Mouse (Mus musculus): ENCODE data around the gene Rnf44.

The Rnf44 gene

DNA sequence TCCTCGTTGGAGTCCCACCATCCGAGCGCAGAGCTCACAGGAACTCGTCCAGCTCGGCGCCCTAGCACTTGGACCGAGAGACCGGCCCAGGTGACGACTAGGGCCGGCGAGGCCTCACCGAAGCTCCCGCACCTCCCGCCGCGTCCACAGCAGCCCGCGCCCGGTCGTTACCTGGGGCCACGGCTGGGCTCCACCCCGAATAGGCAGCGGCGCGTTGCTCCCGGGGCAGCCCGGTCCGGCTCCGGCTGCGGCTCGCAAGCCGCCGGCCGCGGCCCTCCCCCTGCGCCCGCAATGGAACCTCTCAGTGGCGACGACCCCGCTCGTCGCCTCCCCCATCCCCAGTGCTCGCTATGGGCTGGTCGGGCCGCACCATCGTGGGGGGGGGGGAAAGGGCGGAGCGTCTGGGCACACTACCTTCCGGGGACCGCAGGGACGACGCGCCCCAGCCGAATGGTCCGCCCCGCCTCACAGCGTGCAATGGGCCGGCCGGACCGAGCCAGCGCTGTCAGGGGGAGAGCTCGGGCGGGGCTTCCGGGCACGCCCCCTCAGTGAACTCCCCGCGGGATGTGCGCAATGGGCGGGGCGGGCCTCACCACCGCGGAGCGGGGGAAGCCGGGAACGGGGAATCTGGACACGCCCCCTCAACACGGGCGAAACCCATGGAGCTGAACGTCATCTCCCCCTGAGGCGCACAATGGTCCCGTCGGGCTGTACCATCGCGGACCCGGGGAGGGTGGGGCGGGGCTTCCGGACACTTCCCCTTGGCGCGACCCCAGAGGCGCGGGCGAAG is at the start of gene Rnf44:
TSS of gene Rnf44 (minus strand) at position 350 of the 790 bp plus-strand sequence.
- peak; percentile 95 for DNase-seq (ENCODE audit: extremely low spot score, low read depth, low spot score)

DNA sequence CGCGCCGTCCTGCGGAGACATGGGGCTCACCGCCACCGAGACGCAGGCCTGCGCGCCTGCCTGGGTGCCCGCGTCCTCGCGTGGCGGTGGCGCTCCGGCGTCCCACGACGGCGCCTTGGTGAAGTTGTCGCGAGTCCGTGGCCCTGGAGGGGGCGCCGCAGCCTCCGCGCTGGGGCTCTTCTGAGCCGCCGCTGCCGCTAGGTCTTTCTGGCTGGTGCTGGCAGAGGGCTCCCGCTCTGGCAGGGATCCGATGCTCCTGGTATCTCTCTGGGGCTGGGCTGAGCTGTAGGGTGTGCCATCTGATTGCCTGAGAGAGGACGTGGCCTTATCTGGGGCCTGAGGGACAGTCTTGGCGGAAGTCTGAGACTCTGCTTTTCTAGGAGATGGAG is 44.5 kb upstream of the Rnf44 start:
- no peak for DNase-seq (ENCODE audit: extremely low spot score, low read depth, low spot score)

DNA sequence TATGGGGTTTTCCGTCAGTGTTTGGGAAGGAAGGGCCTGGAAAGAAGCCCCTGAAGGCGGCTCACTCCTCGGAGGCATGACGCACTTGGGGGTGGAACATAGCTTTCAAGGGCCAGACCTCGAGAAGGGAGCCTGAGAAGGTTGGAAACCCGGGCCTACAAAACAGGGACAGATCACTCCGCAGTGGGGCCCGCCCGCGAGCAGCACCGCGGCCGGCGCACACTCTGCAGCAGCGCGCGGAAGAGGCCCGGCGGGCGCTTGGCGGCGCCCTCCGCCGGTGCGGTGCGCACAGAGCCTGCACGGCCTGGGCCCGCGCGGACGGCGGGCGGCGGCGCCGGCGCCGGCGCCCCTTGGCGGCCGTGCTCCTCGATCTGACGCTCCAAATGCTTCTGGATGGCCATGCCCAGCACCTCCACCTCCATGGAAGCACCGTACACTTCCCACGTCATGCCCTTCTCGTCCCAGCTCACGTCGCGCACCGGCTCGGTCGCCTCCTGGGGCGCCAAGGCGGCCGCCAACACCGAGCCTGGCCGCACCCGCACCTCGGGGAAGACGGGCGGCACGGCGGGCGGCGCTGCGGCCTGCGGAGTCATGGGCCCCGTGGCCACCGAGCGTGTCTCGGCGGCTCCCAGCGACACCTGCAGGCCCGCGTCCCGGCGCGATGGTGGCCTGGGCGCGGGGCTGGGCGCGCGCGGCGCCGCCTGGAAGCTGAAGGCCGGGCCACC is 43.9 kb upstream of the Rnf44 start:
- no peak for DNase-seq (ENCODE audit: extremely low spot score, low read depth, low spot score)

DNA sequence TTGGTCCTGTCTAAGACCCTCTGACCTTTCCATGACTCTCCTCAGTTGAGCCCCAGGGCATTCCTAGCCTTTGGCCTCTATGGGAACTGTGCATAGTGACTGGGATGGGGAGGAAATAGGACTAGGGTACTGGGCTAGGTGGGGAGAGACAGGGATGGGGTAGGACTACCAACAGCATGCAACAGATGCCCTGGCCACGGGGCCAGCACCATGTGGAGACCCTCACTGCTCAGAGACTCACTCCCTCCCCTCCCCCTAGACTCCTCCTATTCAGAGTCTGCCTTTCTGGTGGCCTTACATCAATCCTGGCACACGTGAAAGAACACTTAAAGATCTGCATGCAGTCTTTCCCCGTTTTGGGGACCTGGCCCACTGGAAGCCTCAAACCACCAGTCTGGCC is 43.2 kb upstream of the Rnf44 start:
- no peak for DNase-seq (ENCODE audit: extremely low spot score, low read depth, low spot score)

DNA sequence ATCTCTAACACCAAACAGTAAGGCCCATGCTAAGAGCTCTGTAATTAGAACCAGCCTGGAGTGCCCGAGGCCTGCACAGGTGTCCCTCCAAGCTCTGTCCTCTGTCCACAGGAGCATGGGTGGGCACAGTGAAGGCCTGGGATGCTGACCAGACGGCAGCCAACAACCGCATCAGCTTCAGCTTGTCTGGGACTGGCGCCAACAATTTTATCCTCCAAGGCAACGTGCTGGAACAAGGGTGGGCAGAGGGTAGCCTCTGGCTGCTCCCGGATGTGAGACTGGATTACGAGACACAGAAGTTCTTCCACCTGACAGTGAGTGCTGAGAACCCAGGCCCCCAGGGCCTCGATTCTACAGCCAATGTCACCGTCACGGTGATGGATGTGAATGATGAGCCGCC is 32.4 kb upstream of the Rnf44 start:
- DNase-seq (ENCODE audit: extremely low spot score, low read depth, low spot score): no peak

DNA sequence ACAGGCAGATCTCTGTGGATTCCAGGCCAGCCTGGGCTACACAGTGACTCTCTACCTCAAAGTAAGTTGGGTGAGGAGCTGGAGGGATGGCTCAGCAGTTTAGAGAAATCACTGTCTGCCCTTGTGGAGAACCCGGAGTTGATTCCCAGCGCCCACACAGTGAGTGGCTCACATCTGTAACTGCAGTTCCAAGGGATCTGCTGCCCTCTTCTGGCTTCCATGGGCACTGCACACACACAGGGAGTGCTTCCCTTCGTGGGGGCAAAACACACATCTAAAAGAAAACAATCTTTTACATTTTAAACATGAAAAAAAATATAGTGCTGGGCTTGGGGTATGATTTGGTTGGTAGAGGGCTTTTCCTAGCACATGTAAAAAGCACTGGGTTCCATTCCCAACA is 29.4 kb upstream of the Rnf44 start:
- DNase-seq (ENCODE audit: extremely low spot score, low read depth, low spot score): no peak

DNA sequence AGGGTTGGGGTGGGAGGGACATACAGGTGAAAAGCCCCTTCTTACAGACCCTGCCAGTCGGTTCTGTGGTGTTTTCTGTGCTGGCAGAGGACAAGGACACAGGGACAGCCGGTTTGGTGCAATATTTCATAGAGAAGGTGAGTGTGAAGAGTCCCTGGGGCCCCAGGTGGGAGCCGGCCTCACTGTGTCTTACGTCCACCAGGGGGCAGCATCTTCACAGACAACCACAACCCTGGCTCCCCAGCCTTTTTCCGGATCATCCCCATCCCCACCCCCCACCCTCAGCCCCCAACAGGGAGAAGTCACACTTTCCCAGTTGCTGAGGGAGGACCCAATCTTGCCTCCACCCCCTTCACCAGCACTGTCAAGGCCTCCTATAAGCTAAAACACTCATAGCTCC is 23.2 kb upstream of the Rnf44 start:
- DNase-seq (ENCODE audit: extremely low spot score, low read depth, low spot score): no peak

DNA sequence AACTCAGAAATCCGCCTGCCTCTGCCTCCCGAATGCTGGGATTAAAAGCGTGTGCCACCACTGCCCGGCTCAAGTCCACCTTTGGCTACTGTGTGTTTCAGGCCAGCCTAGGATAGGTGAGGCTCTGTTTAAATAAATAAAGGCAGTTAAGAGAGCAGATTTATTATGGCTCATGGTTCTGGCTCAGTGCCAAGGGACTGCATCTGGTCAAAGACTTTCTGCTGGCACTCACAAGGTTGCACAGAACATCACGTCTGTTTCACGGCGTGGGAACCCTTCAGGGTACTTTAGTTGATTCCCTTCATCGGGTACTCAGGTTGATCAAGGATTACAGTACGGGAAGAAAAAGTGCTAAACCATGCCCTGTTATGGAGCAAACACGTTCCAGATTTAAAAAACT is 21.3 kb upstream of the Rnf44 start:
- no peak for DNase-seq (ENCODE audit: extremely low spot score, low read depth, low spot score)

DNA sequence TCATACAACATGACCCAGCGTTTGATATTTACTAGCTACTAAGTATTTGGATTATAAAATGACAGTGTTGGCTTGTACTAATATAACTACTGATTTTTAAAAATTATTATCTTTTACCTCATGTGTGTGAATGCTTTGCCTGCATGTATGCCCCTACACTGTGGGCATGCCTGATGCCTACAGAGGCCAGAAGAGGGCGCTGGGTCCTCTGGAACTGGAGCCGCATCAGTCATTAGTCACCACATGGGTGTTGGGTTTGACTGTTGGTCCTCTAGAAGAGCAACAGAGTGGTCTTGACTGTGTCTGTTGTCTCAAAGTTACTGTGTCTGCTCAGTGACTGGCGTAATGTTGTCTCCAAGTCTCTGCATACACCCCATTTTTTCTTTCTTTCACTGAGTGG is 20.7 kb upstream of the Rnf44 start:
- DNase-seq (ENCODE audit: extremely low spot score, low read depth, low spot score): no peak

DNA sequence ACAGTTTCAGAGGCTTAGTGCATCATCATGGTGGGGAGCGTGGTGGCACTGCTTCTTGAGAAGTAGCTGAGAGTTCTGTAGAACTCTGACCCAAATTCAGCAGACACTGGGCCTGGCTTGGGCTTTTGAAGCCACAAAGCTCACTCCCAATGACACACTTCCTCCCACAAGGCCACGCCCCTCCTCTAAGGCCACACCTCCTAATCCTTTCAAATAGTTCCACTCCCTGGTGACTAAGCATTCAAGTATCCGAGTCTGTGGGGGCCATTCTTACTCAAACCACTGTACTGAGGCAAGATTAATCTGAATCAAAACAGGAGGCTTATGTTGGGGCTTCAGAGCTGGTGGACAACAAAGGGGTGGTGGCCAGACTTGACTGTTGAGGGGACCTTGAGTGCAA is 17.2 kb upstream of the Rnf44 start:
- no peak for DNase-seq (ENCODE audit: extremely low spot score, low read depth, low spot score)

DNA sequence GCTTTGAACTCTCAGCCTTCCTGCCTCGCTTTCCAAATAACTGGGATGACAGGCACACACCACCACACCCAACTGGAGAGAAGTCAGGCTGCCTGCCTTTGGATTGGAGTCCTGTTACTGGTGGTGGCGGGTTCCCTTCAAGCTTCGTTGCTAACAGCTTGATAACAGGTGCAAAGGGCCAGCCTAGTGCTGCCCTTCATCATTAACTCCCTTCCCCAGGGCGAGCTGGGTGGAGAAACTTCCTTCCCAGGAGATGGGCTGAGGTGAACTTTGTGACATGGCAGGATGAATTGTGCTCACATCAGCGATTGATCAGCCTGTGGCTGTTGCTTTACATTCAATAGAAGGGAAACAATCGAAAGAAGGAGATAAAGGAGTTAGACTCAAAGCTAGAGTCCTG is 11.2 kb upstream of the Rnf44 start:
- no peak for DNase-seq (ENCODE audit: extremely low spot score, low read depth, low spot score)

DNA sequence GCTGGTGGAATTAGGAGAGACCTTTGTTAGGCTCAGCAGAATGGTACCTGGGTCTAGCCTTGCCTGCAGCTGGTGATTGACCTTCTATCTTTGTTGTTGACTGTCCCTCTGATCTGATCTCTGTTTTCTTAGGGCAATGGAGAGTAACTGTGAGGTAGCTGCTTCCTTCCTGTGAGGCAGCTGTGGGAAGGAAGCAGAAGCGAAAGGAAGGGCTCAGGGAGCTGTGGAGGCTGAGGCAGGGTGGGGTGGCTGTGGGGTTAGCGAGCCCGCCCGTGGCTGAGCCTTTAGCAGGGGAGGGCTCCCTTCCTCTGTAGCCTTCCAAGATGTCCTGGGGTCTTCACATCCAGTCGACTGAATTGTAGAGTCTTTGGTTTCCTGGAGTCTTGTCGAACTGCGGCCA is 8.8 kb upstream of the Rnf44 start:
- DNase-seq (ENCODE audit: extremely low spot score, low read depth, low spot score): no peak

DNA sequence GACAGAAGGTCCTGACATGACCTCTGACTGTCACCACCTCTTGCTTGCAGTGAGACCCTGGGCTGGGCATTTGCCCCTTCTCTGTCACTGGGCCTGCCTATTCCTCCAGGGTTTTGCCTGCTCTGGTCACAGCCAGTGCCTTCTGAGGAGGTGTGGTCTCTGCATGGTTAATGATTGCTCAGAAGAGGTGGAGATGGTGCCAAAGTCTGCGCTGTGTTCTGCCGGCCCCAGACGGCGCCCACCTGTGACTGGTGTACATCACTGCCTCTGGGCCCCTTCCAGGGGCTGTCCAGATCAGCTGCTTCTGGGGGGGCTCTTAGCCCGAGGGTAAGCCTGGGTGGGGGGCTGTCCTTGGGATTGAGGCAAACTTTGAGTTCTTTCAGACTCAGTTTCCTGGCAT is 7.5 kb upstream of the Rnf44 start, which contains the start of gene Cdhr2:
TSS of gene Cdhr2 (plus strand) at position 219 of the 400 bp plus-strand sequence.
- no peak for DNase-seq (ENCODE audit: extremely low spot score, low read depth, low spot score)

DNA sequence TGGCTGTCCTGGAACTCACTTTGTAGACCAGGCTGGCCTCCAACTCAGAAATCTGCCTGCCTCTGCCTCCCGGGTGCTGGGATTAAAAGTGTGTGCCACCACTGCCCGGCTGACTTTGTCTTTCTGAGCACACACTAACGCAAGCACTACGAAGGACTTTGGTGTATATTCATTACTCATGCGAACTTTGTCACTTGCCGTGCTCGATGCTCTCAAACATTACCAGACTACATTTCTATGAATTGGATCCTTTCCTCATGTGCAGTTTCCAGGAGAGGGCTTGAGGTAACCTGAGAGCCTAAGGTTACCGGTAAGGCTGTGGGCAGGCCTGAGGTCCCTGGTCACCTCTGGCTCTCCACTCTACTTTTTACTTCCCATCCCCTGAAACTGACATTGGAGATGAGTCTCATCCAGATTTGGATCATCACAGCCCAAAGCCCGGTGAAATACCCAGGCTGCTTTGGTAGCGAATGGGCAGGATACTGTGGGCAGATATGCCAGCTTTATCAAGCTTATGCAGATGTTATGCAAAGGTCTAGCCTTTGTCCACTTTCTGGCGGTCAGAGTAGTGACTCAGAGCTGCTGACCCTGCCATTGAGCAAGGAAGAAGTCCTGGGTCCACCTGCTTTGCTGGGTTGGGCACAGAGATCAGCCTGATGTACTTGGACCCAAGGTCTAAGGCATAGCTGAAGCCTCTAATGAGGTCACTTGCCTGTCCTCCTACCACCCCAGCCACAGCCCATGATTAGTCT is 1.9 kb upstream of the Rnf44 start:
- DNase-seq (ENCODE audit: extremely low spot score, low read depth, low spot score): no peak

DNA sequence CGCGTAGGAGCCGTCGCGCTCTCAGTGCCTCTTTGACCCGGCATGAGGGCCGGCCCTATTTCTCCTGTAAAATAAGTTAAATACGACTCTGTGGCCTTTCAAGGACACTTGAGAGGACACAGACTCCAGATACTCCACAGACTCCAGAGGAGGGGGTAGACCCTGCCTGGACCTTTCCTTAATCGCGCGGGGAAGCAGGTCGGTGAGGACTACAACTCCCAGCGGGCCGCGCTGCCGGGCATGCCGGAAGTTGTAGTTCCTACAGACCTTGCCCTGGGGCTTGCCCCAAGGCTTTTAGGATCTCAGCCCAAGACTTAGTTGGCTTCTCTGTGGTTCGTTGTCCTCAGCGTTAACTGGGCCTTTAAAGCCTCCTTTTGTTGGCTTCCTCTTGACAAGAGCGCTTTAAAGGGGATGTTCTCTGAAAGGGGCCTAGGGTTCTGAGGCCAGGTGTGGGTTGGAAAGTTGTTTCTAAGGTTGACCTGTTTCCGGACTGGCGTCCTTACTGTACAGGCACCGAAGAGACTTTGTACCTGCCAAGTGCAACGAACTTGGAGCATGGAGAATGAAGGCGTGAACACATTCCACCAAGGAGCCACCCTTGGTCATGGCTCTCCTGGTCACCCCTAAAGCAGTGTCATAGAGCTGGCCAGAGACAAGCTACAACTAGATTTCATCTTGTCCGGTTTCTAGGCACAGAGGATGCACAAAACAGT is 797 bp upstream of the Rnf44 start:
- DNase-seq (ENCODE audit: extremely low spot score, low read depth, low spot score): no peak

DNA sequence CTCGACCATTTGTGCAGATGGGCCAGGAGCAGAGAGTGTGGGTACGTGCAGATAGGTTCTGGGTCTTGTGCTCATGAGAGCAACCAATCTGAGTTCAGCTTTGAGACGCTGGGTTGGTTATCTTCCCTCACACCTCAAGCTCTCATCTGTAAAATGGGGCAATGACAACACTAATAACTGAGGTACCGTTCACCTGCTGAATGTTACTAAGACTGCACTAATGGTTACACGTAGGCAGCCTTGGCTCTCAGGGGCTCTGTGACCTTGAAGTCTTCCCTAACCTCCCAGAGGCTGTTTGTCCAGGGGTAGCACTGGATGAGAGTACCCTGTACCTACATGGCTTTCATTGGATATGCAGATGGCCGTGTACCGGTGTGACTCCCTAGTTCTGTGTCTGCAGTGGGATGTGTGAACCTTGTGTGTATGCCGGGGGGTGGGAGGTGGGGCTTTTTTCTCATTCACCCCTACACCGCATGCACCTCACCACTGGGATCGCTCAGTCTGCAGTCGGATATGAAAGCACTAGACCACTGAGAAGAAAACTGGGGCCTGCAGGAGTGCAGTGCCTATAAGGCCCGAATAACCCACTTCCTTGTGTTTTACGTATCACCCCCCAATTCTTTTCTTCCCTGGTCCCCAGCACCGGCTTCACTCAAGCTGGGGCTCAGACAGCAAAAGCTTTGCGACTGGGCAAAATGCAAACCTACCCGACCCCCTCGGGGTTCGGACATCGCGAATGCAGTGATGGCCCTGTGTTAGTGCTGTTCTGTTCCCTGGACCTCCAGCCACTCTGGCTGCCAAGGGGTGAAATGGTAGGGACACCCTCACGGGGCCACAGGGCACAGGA is 773 bp downstream of the Rnf44 start:
- DNase-seq (ENCODE audit: extremely low spot score, low read depth, low spot score): no peak

DNA sequence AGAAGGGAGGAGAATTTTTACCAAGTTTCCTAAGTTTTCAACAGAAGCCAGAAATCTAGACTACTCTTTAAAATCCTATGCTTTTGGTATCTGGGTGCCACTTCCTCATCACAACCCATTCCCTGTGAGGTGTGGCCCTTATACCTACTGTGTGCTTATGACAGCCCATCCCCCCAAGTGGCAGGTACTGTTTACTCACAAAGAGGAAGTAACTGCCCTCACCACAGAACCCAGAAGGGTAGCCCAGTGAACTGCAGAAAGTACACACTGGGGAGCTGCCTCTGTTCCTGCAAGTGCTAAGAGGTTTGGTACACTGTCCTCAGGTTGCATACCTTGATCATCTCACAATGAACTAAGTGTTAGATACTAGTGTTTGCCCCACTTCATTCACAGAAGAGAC is 2.0 kb downstream of the Rnf44 start:
- DNase-seq (ENCODE audit: extremely low spot score, low read depth, low spot score): no peak

DNA sequence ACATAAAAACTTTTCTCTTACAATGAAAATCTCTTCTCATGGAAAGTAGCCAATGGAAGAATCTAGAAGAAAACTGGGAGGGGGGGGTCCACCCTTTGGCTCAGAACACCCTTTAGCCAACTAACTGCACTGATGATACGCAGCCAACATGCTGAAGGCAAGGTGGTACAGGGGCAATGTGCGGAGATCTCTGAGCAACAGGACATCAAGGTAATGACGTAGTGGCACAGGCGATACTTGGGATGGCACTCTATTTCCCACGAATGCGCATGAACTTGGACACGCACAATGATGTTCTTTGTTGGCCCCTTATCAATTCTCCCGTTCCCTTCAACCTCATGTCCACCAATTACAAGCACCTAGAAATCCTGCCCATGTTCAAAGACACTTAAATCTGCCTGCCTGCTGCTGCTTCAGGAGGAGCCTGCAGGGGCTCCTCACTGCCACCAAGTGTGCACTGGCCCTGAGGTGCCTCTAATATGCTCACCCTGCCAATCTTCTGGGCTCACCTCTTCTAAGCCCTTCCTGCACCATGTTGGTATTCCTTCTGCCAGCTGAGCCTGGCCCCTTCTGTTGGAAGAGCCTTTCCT is 3.5 kb downstream of the Rnf44 start:
- DNase-seq (ENCODE audit: extremely low spot score, low read depth, low spot score): no peak

DNA sequence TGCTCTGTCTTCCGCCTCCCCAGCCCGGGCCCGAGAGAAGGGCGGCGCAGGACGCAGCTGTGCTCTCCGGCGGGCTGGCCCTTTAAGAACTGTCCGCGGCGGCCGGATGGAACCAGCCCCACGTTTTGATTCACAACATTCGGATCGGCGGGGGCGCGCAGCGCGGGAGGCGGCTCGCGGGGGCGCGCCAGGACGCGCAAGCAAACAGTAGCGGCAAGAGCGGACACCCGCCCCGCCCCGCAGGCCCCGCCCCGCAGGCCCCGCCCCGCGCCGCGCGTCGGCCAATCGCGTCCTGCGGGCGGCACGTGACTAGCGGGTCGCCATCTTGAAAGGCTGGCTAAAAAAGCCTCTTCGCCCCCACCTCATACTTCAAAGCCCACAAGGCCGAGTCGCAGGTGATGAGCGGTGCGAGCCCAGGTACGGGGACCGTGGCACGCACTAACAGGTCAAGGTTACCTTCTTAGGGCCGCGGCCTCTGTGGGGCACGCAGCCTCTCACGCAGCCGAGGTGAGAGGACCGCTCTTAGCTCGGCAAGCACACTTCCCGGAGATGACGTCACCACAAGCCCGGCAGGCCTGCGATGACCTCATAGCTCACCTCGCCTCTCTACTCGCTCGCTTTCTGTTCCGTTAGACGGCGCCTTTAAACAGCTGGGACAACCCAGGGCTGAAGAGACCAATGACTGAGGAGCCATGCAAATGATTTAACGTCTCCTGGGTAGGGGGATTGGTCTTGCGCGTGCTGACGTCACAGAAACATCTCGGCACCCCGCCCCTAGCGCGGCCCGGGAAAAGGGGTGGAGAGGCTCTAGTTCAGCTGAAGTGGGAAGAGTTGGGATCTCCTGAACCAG is 5.9 kb downstream of the Rnf44 start:
- peak; percentile 82 for DNase-seq (ENCODE audit: extremely low spot score, low read depth, low spot score)
